30 mouse cellular contexts compared by ENCODE assay signal in genomic region chr5:65221037-65221436, GRCm38 (mm10). TPM values are rescaled to one million over a fixed set of nuclear protein-coding genes. Genes with fewer than 3 reads are reported as not detected.
A peak's percentile ranks its signal among the peaks of the same experiment; 100 is the strongest.
DNase-seq lines count a peak whose midpoint lies in the region; ATAC-seq lines count a peak whose summit lies in the region.
"Had no signal": no experiment of that assay in that cellular context is flagged by ENCODE, and none has a peak within 500 bp of the region (broad histone marks: within the 10 kb centered on the region; RNA-seq: fewer than 3 reads in every experiment).

No protein-coding gene starts in this region.

- no peaks in the 10 kb centered on the region for H3K27me3 ChIP-seq in heart, embryonic 10.5 days (ENCODE audit: insufficient read depth, poor library complexity, severe bottlenecking)
- no peaks in the 10 kb centered on the region for H3K27me3 ChIP-seq in lung, embryonic 15.5 days
- H3K27me3 ChIP-seq: CH12.LX; embryonic facial prominence, embryonic 13.5 days; forebrain, embryonic 12.5 days; forebrain, embryonic 15.5 days; heart, embryonic 15.5 days; hindbrain, embryonic 12.5 days; hindbrain, embryonic 15.5 days; Patski had no signal

- H3K9me3 ChIP-seq in heart, embryonic 10.5 days: no peaks in the 10 kb centered on the region
- no peaks in the 10 kb centered on the region for H3K9me3 ChIP-seq in lung, embryonic 15.5 days
- H3K9me3 ChIP-seq: embryonic facial prominence, embryonic 10.5 days; embryonic facial prominence, embryonic 13.5 days; forebrain, embryonic 12.5 days; forebrain, embryonic 15.5 days; G1E; heart, embryonic 15.5 days; hindbrain, embryonic 12.5 days; hindbrain, embryonic 15.5 days had no signal

- peak; percentile 49; the same call in 1 of the 2 replicates for ATAC-seq in lung, embryonic 15.5 days (ENCODE audit: borderline replicate concordance, extremely low read depth, low FRiP score, low TSS enrichment)
- ATAC-seq in CD4-positive, CD25-positive, alpha-beta regulatory T cell, adult 4 months: no peak
- ATAC-seq: activated CD4-positive, CD25-positive, alpha-beta regulatory T cell, adult 4 months; forebrain, embryonic 15.5 days; Patski had no signal

- H3K4me1 ChIP-seq in heart, embryonic 10.5 days: peaks cover 6% of the 10 kb centered on the region; the same call in 1 of the 2 replicates
- H3K4me1 ChIP-seq in lung, embryonic 15.5 days: no peaks in the 10 kb centered on the region
- H3K4me1 ChIP-seq: embryonic facial prominence, embryonic 10.5 days; embryonic facial prominence, embryonic 13.5 days; forebrain, embryonic 12.5 days; forebrain, embryonic 15.5 days; hindbrain, embryonic 12.5 days; hindbrain, embryonic 15.5 days had no signal

- no peak overlapping the region for H3K27ac ChIP-seq in heart, embryonic 10.5 days
- peak overlapping the region; percentile 58; the same call in 1 of the 2 replicates for H3K27ac ChIP-seq in lung, embryonic 15.5 days
- H3K27ac ChIP-seq: embryonic facial prominence, embryonic 10.5 days; embryonic facial prominence, embryonic 13.5 days; forebrain, embryonic 12.5 days; forebrain, embryonic 15.5 days; heart, embryonic 15.5 days; hindbrain, embryonic 12.5 days; hindbrain, embryonic 15.5 days had no signal

- H3K4me3 ChIP-seq in heart, embryonic 10.5 days: no peak overlapping the region
- H3K4me3 ChIP-seq in lung, embryonic 15.5 days: no peak overlapping the region
- H3K4me3 ChIP-seq: embryonic facial prominence, embryonic 10.5 days; embryonic facial prominence, embryonic 13.5 days; erythroblast, embryonic 14.5 days; forebrain, embryonic 12.5 days; forebrain, embryonic 15.5 days; heart, embryonic 15.5 days; hindbrain, embryonic 12.5 days; hindbrain, embryonic 15.5 days had no signal

- intact Hi-C loops in heart, postnatal 36 days (cut with DNase I): no loop called here

- 0 out of 2 replicates have a peak, but pooled peaks cover 10% of the 10 kb centered on the region for H3K36me3 ChIP-seq in heart, embryonic 10.5 days
- H3K36me3 ChIP-seq in lung, embryonic 15.5 days: no peaks in the 10 kb centered on the region
- H3K36me3 ChIP-seq: G1E had no signal

- H3K9ac ChIP-seq in lung, embryonic 15.5 days: no peak overlapping the region
- H3K9ac ChIP-seq: embryonic facial prominence, embryonic 13.5 days; forebrain, embryonic 12.5 days; forebrain, embryonic 15.5 days; heart, embryonic 15.5 days; hindbrain, embryonic 12.5 days; hindbrain, embryonic 15.5 days had no signal

- H3K4me2 ChIP-seq in lung, embryonic 15.5 days: no peak overlapping the region
- H3K4me2 ChIP-seq: embryonic facial prominence, embryonic 13.5 days; forebrain, embryonic 12.5 days; forebrain, embryonic 15.5 days; heart, embryonic 15.5 days; hindbrain, embryonic 12.5 days; hindbrain, embryonic 15.5 days had no signal

- WGBS in heart, embryonic 10.5 days: 52% methylated on average over 7 of the region's 7 CpGs
- 53% methylated on average over 7 of the region's 7 CpGs for WGBS in lung, embryonic 15.5 days

- peak; percentile 61 for DNase-seq in heart, embryonic 10.5 days (ENCODE audit: low spot score)
- no peak for DNase-seq in heart, postnatal 36 days
- no peak for DNase-seq in lung, postnatal 36 days
- DNase-seq in 3T3-L1 (ENCODE audit: low read depth, low spot score) (peak; percentile 17), R1 (ENCODE audit: low read depth, low spot score) (peak; percentile 27)
- no peak for DNase-seq in kidney, postnatal 14 days
- DNase-seq: adrenal gland, adult 8-10 months; adrenal gland, postnatal 25 days; cerebellum, adult 11-12 months; cerebellum, adult 8-10 months; cerebellum, postnatal 10 days; cerebellum, postnatal 36 days; embryo, embryonic 11 days; gastrocnemius, postnatal 10 days; heart, adult 18-20 months; heart, postnatal 10 days had no signal

RNA-seq across cellular contexts. Expression of gene Wdr19, which starts 21.5 kb away (rescaled TPM):
- polyA plus RNA-seq in heart, embryonic 10.5 days (2016; fragmentation: Nextera tagmentation; extraction: Ambion mirVana): 7.3 and 8.4 TPM in 2 replicates
- total RNA-seq in heart, postnatal 36 days (2021): 1 to 10 TPM; 1.6 to 1.7 TPM
- 9.7 and 10.5 TPM in 2 replicates for polyA plus RNA-seq in lung, embryonic 15.5 days (2015; fragmentation: Nextera tagmentation; extraction: Ambion mirVana)
- polyA plus RNA-seq in CD4-positive, CD25-positive, alpha-beta regulatory T cell, adult 4 months (2017; shearing (Covaris generic)): 1 to 10 TPM; 2.7 to 4.9 TPM
- polyA plus RNA-seq: erythroblast, embryonic 14.5 days had no signal

Comparison
In these comparisons a context has a peak if more than half of its experiments do, and no peak if none do; other contexts are left out.
1. DNase-seq: peak in heart, embryonic 10.5 days (single experiment), 3T3-L1 (single experiment) and R1 (single experiment); none in heart, postnatal 36 days (0 of 2), lung, postnatal 36 days (single experiment) and kidney, postnatal 14 days (single experiment).